Mouse (Mus musculus): Measurements from ENCODE around the gene Ttc23. TPM values are rescaled to one million over a fixed set of nuclear protein-coding genes. Genes with fewer than 3 reads are reported as not detected.

Gene Ttc23
- polyA plus RNA-seq, 1 experiment = 42.0 TPM

DNA sequence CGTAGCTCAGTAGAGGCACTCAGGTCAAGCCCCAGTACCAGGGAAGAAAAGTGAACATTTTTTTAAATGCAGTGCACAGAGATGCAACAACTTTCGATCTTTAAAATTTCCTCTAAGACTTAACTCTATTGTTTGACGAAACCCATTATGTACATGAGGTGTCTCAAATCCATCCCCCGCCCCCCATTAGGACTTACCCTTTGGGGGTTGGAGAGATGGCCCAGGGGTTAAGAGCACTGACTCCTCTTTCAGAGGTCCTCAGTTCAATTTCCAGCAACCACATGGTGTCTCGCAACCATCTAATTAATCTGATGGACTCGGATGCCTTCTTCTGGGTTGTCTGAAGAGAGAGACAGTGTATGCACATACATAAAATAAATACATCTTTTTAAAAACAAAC is 1.1 kb upstream of the Ttc23 start:
- peak overlapping the region; percentile 68 for H3K9ac ChIP-seq (ENCODE audit: low read depth, poor library complexity, severe bottlenecking)

GRCm38 (mm10) chr7:67648376-67648775 is 1.2 kb downstream of the Ttc23 start:
- no peak for TF ChIP-seq CTCF (IDR thresholded peaks at IDR 0.05; ENCODE audit: low read depth, low read length)
- no peak for TF ChIP-seq POLR2A (IDR thresholded peaks at IDR 0.05; ENCODE audit: insufficient read depth, low read length)
- TF ChIP-seq EP300 (IDR thresholded peaks at IDR 0.05; ENCODE audit: insufficient read depth, low read depth, low read length) = no peak
- no peaks in the 10 kb centered on the region for H3K36me3 ChIP-seq (ENCODE audit: control insufficient read depth, insufficient read depth, low read length, poor library complexity, severe bottlenecking)
- peaks cover 2% of the 10 kb centered on the region for H3K4me1 ChIP-seq (ENCODE audit: control insufficient read depth, insufficient read depth, low read length)
- H3K9ac ChIP-seq (ENCODE audit: low read depth, poor library complexity, severe bottlenecking) = peak overlapping the region; percentile 96; the same call in 1 of the 2 replicates
- no peaks in the 10 kb centered on the region for H3K9me3 ChIP-seq (replicated peaks; ENCODE audit: control insufficient read depth, insufficient read depth, low read length, poor library complexity, severe bottlenecking)
- H3K4me3 ChIP-seq (ENCODE audit: low read depth, low read length) = peak overlapping the region; percentile 35; the same call in 1 of the 2 replicates
- no peak overlapping the region for H3K27ac ChIP-seq (ENCODE audit: insufficient read depth, low read length)
- no peaks in the 10 kb centered on the region for H3K27me3 ChIP-seq (ENCODE audit: control insufficient read depth, insufficient read depth, low read length, poor library complexity, severe bottlenecking)

More for the DNA sequence above, 1.1 kb upstream of the Ttc23 start:
- H3K27ac ChIP-seq (ENCODE audit: insufficient read depth, low read length) = peak overlapping the region; percentile 66
- H3K4me3 ChIP-seq (ENCODE audit: low read depth, low read length) = peak overlapping the region; percentile 91
- H3K27me3 ChIP-seq (ENCODE audit: control insufficient read depth, insufficient read depth, low read length, poor library complexity, severe bottlenecking) = no peaks in the 10 kb centered on the region
- no peaks in the 10 kb centered on the region for H3K9me3 ChIP-seq (replicated peaks; ENCODE audit: control insufficient read depth, insufficient read depth, low read length, poor library complexity, severe bottlenecking)
- peaks cover 2% of the 10 kb centered on the region for H3K4me1 ChIP-seq (ENCODE audit: control insufficient read depth, insufficient read depth, low read length)
- no peaks in the 10 kb centered on the region for H3K36me3 ChIP-seq (ENCODE audit: control insufficient read depth, insufficient read depth, low read length, poor library complexity, severe bottlenecking)
- TF ChIP-seq EP300 (IDR thresholded peaks at IDR 0.05; ENCODE audit: insufficient read depth, low read depth, low read length) = no peak
- no peak for TF ChIP-seq CTCF (IDR thresholded peaks at IDR 0.05; ENCODE audit: low read depth, low read length)
- TF ChIP-seq POLR2A (IDR thresholded peaks at IDR 0.05; ENCODE audit: insufficient read depth, low read length) = no peak

DNA sequence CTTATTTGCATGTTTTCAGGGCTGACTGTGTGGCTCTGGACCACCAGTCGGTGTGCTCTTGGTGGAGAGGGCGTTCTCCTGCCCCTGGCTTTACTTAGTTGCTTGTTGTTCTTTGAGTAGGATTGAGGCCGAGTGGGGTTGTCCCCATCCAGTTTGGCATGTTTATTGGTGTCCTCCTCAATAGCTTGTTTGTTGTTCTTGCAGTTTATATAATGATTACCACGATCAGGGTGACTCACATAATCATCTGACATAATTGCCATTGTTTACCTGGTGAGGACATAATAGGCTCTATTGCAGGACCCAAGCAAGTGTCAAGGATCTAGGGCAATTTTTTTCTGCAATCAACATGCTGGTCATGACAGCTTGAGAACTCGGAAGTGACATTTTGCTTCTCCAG is 5.0 kb downstream of the Ttc23 start:
- TF ChIP-seq POLR2A (IDR thresholded peaks at IDR 0.05; ENCODE audit: insufficient read depth, low read length) (no peak), EP300 (IDR thresholded peaks at IDR 0.05; ENCODE audit: insufficient read depth, low read depth, low read length) (no peak), CTCF (IDR thresholded peaks at IDR 0.05; ENCODE audit: low read depth, low read length) (no peak)
- H3K27me3 ChIP-seq (ENCODE audit: control insufficient read depth, insufficient read depth, low read length, poor library complexity, severe bottlenecking) = no peaks in the 10 kb centered on the region
- H3K9me3 ChIP-seq (replicated peaks; ENCODE audit: control insufficient read depth, insufficient read depth, low read length, poor library complexity, severe bottlenecking) = no peaks in the 10 kb centered on the region
- no peak overlapping the region for H3K9ac ChIP-seq (ENCODE audit: low read depth, poor library complexity, severe bottlenecking)
- H3K36me3 ChIP-seq (ENCODE audit: control insufficient read depth, insufficient read depth, low read length, poor library complexity, severe bottlenecking) = no peaks in the 10 kb centered on the region
- no peak overlapping the region for H3K4me3 ChIP-seq (ENCODE audit: low read depth, low read length)
- H3K27ac ChIP-seq (ENCODE audit: insufficient read depth, low read length) = no peak overlapping the region
- peaks cover 2% of the 10 kb centered on the region for H3K4me1 ChIP-seq (ENCODE audit: control insufficient read depth, insufficient read depth, low read length)

- TF ChIP-seq CTCF (IDR thresholded peaks at IDR 0.05; ENCODE audit: low read depth, low read length) (no peak), EP300 (IDR thresholded peaks at IDR 0.05; ENCODE audit: insufficient read depth, low read depth, low read length) (no peak), POLR2A (IDR thresholded peaks at IDR 0.05; ENCODE audit: insufficient read depth, low read length) (no peak)
- Histone ChIP-seq H3K36me3 (ENCODE audit: control insufficient read depth, insufficient read depth, low read length, poor library complexity, severe bottlenecking) (no peaks in the 10 kb centered on the region), H3K27me3 (ENCODE audit: control insufficient read depth, insufficient read depth, low read length, poor library complexity, severe bottlenecking) (no peaks in the 10 kb centered on the region), H3K4me3 (ENCODE audit: low read depth, low read length) (no peak overlapping the region), H3K27ac (ENCODE audit: insufficient read depth, low read length) (no peak overlapping the region), H3K9me3 (replicated peaks; ENCODE audit: control insufficient read depth, insufficient read depth, low read length, poor library complexity, severe bottlenecking) (no peaks in the 10 kb centered on the region), H3K4me1 (ENCODE audit: control insufficient read depth, insufficient read depth, low read length) (no peaks in the 10 kb centered on the region), H3K9ac (ENCODE audit: low read depth, poor library complexity, severe bottlenecking) (no peak overlapping the region)
These were observed 7.5 kb downstream of the Ttc23 start for GRCm38 (mm10) chr7:67654668-67655067.

DNA sequence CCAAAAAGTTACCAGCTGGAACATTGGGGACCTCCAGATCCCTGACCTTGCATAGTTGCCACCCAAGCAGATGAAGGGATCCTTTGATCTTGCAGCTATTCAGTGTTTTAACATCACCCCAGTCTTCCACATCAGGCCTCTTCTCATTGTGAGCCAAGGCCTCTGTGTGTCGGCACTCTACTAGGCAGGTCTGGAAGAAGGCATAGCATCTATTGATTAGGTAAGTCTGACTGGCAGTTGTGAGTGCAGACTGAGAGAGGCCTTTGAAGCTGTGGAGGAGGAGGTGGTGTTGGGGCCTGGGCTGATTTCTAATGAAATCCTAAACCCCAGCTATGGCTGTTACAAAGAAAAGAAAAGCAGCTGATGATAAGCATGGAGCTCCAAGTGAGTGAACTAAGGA is 8.0 kb downstream of the Ttc23 start:
- no peaks in the 10 kb centered on the region for H3K36me3 ChIP-seq (ENCODE audit: control insufficient read depth, insufficient read depth, low read length, poor library complexity, severe bottlenecking)
- H3K4me1 ChIP-seq (ENCODE audit: control insufficient read depth, insufficient read depth, low read length) = no peaks in the 10 kb centered on the region
- no peak overlapping the region for H3K9ac ChIP-seq (ENCODE audit: low read depth, poor library complexity, severe bottlenecking)
- no peak overlapping the region for H3K4me3 ChIP-seq (ENCODE audit: low read depth, low read length)
- TF ChIP-seq CTCF (IDR thresholded peaks at IDR 0.05; ENCODE audit: low read depth, low read length) (no peak), EP300 (IDR thresholded peaks at IDR 0.05; ENCODE audit: insufficient read depth, low read depth, low read length) (no peak), POLR2A (IDR thresholded peaks at IDR 0.05; ENCODE audit: insufficient read depth, low read length) (no peak)
- H3K27me3 ChIP-seq (ENCODE audit: control insufficient read depth, insufficient read depth, low read length, poor library complexity, severe bottlenecking) = no peaks in the 10 kb centered on the region
- no peak overlapping the region for H3K27ac ChIP-seq (ENCODE audit: insufficient read depth, low read length)
- no peaks in the 10 kb centered on the region for H3K9me3 ChIP-seq (replicated peaks; ENCODE audit: control insufficient read depth, insufficient read depth, low read length, poor library complexity, severe bottlenecking)

- H3K27me3 ChIP-seq (ENCODE audit: control insufficient read depth, insufficient read depth, low read length, poor library complexity, severe bottlenecking) = no peaks in the 10 kb centered on the region
- no peaks in the 10 kb centered on the region for H3K4me1 ChIP-seq (ENCODE audit: control insufficient read depth, insufficient read depth, low read length)
- H3K9me3 ChIP-seq (replicated peaks; ENCODE audit: control insufficient read depth, insufficient read depth, low read length, poor library complexity, severe bottlenecking) = no peaks in the 10 kb centered on the region
- H3K4me3 ChIP-seq (ENCODE audit: low read depth, low read length) = no peak overlapping the region
- TF ChIP-seq EP300 (IDR thresholded peaks at IDR 0.05; ENCODE audit: insufficient read depth, low read depth, low read length) (no peak), CTCF (IDR thresholded peaks at IDR 0.05; ENCODE audit: low read depth, low read length) (peak; percentile 1)
- no peaks in the 10 kb centered on the region for H3K36me3 ChIP-seq (ENCODE audit: control insufficient read depth, insufficient read depth, low read length, poor library complexity, severe bottlenecking)
- no peak overlapping the region for H3K27ac ChIP-seq (ENCODE audit: insufficient read depth, low read length)
- no peak overlapping the region for H3K9ac ChIP-seq (ENCODE audit: low read depth, poor library complexity, severe bottlenecking)
These were observed 10.9 kb downstream of the Ttc23 start for GRCm38 (mm10) chr7:67658110-67658509.
